Mouse (Mus musculus): ENCODE results near the gene Josd2.

Josd2 gene

GRCm38 (mm10) chr7:44446070-44446855, 21.5 kb upstream of the Josd2 start:
- no peak for DNase-seq

- DNase-seq, result no peak
Observed at GRCm38 (mm10) chr7:44453256-44453655, 14.5 kb upstream of the Josd2 start.

- DNase-seq, result no peak
Observed at GRCm38 (mm10) chr7:44456302-44456701, 11.5 kb upstream of the Josd2 start.

- no peak for DNase-seq
Observed at GRCm38 (mm10) chr7:44460067-44460466, 7.7 kb upstream of the Josd2 start.

DNA sequence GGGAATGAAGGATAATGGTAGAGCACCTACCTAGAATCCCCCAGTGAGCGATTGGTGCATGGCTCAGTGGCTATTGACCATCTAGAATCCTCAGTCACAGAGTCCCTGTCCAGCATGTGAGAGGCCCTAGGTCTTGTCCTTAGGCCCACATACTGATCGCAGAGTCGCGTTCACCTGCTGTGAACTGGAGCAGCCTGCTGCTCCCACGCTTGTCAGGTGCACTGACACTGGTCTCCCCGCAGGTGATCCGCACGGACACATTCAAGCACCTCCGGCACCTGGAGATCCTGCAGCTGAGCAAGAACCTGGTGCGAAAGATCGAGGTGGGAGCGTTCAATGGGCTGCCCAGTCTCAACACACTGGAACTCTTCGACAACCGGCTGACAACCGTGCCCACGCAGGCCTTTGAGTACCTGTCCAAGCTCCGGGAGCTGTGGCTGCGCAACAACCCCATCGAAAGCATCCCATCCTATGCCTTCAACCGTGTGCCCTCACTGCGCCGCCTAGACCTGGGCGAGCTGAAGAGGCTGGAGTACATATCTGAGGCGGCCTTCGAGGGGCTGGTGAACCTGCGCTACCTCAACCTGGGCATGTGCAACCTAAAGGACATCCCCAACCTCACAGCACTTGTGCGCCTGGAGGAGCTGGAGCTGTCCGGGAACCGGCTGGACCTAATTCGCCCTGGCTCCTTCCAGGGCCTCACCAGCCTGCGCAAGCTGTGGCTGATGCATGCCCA, 6.8 kb upstream of the Josd2 start:
- DNase-seq, result no peak

DNA sequence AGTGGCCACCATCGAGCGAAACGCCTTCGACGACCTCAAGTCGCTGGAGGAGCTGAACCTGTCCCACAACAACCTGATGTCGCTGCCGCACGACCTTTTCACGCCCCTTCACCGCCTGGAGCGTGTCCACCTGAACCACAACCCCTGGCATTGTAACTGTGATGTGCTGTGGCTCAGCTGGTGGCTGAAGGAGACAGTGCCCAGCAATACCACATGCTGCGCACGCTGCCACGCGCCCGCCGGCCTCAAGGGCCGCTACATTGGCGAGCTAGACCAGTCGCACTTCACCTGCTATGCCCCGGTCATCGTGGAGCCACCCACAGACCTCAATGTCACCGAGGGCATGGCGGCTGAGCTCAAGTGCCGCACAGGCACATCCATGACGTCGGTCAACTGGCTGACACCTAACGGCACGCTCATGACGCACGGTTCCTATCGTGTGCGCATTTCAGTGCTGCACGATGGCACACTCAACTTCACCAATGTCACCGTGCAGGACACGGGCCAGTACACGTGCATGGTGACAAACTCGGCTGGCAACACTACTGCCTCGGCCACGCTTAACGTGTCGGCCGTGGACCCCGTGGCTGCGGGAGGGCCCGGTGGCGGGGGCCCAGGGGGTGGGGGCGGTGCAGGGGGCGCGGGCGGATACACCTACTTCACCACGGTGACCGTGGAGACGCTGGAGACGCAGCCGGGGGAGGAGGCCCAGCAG, 6.1 kb upstream of the Josd2 start:
- DNase-seq, result no peak

DNA sequence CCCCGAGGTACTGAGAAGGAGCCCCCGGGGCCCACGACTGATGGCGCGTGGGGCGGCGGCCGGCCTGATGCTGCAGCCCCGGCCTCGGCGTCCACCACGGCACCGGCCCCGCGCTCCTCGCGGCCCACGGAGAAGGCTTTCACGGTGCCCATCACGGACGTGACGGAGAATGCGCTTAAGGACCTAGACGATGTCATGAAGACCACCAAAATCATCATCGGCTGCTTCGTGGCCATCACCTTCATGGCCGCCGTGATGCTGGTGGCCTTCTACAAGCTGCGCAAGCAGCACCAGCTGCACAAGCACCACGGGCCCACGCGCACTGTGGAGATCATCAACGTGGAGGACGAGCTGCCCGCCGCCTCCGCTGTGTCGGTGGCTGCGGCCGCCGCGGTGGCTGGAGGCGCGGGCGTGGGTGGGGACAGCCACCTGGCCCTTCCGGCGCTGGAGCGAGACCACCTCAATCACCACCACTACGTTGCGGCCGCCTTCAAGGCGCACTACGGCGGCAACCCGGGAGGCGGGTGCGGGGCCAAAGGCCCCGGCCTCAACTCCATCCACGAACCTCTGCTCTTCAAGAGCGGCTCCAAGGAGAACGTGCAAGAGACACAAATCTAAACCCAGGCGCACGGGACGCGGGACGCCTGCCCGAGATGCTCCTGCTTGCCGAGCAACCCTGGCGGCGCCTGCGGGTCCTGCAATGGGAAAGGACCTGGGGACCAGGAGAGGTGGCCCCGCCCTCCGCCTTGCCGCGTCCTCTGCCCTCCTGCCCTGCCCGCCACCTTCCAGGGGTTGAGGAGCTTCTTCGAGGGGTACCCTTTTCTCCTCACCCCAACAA, 5.3 kb upstream of the Josd2 start:
- peak; percentile 79 to 84 for DNase-seq

- no peak for DNase-seq
Observed at GRCm38 (mm10) chr7:44463056-44463425, 4.7 kb upstream of the Josd2 start.

DNA sequence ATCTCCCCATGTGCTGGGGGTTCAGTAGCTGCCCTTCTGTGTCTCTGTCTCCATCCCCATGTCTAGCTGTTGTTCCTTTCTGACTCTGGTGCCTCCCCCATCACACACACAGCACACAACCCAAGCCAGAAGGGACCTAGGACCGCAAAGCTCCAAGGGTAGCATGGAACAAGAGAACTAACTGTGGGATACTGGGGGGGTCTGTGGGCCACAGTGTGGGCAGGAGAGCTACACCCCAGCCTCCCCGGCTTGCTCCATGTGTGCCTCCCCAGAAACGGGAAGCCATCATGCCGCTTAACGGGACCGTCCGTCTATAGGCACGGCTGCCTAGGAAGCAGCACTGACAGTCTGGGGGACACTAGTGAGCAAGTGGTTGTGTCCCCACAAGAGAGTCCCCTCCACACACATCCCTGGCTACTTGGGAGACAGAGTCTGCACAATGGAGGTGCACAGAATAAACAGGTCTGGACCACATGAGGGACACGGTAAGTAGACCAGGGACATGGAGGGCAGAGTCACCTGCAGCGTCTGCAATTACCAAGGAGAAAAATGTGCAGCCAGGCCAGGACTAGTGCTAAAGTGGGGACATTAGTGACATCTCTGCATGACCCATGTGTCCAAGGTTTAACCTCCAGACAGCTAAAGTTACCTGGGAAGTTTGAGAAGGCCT, 4.1 kb upstream of the Josd2 start:
- DNase-seq, result no peak

- DNase-seq, result no peak
Observed at GRCm38 (mm10) chr7:44464511-44464910, 3.3 kb upstream of the Josd2 start.

GRCm38 (mm10) chr7:44465111-44465510, 2.7 kb upstream of the Josd2 start, which contains the start of gene Aspdh:
Gene Aspdh (plus strand): TSS chr7:44465391.
- DNase-seq, result peak in 1 of 2 experiments; percentile 39

DNA sequence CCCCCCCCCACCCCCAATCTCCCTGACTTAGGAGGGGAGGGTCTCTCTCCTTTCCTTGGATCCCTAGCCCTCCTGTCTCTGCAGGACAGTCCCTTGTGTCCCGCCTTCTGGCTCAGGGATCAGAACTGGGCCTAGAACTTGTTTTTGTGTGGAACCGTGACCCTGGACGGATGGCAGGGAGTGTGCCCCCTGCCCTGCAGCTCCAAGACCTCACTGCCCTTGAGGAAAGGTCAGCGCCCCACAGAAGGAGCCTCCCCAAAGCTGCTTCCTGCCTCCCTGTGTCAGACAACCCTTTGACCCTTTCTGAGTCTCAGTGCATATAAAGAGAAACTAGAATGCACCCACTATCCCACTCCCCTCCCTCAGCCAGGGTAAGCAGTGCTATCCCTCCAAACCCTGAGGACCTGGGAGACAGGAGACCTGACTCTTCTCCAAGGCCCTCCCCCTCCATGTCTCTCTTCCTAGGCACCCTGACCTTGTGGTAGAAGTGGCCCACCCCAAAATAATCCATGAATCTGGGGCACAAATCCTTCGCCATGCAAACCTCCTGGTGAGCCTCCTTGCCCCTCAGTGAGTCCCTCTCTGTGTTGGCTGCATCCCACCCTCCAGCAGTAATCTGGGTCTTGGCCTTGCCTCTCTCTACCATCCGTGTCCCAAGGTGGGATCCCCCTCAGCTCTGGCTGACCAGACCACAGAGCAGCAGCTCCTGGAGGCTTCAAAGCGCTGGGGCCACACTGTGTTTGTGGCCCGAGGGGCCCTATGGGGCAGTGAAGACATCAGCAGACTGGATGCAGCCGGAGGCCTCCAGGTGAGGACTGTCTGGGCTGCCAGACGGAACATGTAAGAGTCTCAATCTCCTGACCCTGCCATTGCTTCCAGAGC, 1.5 kb upstream of the Josd2 start:
- no peak for DNase-seq

GRCm38 (mm10) chr7:44466888-44467311, 880 bp upstream of the Josd2 start:
- DNase-seq, result no peak

DNA sequence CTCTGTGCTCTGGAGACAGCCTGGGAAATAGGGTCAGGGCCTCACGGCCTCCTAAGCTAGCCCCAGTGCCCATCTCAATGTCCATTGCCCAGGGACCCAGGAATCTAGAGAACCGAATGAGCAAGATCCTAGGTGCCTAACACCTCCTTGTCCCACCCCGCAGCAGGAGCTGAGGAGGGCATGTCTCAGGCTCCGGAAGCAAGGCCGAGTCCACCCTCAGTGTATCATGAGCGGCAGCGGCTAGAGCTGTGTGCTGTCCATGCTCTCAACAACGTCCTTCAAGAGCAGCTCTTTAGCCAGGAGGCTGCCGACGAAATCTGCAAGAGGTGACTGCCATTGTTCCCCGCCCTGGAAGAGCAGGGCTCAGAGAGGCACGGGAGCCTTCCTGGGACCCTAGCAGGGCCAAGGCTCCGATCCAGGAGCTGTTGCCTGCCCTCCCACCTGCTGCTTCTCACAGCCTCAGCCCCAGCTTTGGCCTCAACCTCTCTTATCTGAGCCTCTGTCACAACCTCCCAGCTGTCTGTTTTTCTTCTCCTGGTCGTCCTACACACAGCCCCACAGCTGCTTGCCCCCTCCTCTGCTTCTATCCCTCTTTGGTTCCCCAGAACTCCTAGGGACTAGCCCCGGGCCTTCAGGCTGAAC, 985 bp downstream of the Josd2 start:
- DNase-seq, result no peak

DNA sequence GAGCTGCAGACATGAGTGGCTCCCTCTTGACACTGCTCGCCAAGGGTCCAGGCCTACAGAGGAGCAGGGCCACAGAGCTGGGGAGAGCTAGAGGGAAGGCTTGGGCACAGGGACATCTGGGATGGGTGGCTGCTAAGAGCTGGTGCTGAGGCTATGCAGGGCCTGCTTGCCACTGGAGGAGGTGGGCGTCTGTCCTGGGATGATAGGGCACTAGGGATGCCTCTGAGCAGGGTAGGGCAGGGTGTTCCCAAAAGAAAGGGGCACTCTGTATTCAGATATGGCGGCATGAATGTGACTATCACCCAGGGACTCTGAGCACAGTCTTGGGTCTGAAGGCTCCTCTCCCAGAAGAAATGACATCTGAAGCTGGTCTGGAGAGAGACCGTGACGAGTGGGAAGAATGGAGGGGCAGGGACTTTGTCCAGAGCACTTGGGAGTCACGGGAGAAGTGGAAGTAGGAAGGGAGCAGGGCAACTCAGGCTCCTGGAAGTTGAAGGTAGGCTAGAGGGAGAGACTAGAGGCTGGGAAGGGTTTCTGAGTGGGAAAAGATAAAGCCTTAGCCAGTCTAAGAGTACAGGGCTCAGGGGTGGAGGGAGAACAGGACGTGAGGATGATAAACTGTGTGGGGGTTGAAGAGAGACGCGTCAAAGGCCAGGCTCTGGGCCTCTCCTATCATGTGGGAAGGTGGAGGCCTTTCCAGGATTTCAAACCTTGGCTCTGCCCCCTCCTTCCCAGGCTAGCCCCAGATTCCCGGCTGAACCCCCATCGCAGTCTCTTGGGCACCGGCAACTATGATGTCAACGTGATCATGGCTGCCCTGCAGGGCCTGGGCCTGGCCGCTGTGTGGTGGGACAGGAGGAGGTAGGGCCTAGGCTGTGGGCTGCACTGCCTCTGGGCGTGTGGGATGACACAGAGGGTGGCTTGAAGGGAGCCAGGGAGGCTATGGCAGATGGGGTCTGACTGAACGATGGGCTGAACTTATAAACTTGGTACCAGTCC, 2.2 kb downstream of the Josd2 start:
- no peak for DNase-seq

- DNase-seq, result no peak
Observed at GRCm38 (mm10) chr7:44470696-44471612, 3.2 kb downstream of the Josd2 start.

- DNase-seq, result no peak
Observed at GRCm38 (mm10) chr7:44471880-44472557, 4.2 kb downstream of the Josd2 start.

GRCm38 (mm10) chr7:44472558-44472885, 4.7 kb downstream of the Josd2 start:
- DNase-seq, result no peak
